Mouse (Mus musculus): ENCODE measurements around the gene Actn4. TPM values are rescaled to one million over a fixed set of nuclear protein-coding genes. Genes with fewer than 3 reads are reported as not detected.
"Not testable (repeated sequence)": the region's sequence is repeated elsewhere in the genome, so short reads cannot be mapped to it uniquely, and the experiment has no call there.

Gene Actn4
- polyA plus RNA-seq, 1 experiment, result 156 TPM

GRCm38 (mm10) chr7:28971029-28971428, 8.9 kb upstream of the Actn4 start:
- H3K36me3 ChIP-seq (ENCODE audit: control insufficient read depth, insufficient read depth, low read length), result peaks cover 12% of the 10 kb centered on the region
- no peak for DNase-seq (ENCODE audit: low read depth in 1 of 2, low spot score in 2 of 2)
- H3K4me1 ChIP-seq (ENCODE audit: control insufficient read depth, insufficient read depth, insufficient read length), result no peaks in the 10 kb centered on the region
- no peaks in the 10 kb centered on the region for H3K27me3 ChIP-seq (ENCODE audit: control insufficient read depth, insufficient read depth, low read length)
- H3K4me3 ChIP-seq (ENCODE audit: extremely low read depth, insufficient read depth, insufficient read length), result no peak overlapping the region
- TF ChIP-seq CTCF (IDR thresholded peaks at IDR 0.05; ENCODE audit: extremely low read depth, insufficient read depth, insufficient read length, insufficient replicate concordance) (no peak), POLR2A (IDR thresholded peaks at IDR 0.05; ENCODE audit: low read depth, low read length) (no peak)
- H3K27ac ChIP-seq (ENCODE audit: insufficient read depth, low read length), result no peak overlapping the region
- whole genome bisulfite sequencing, result 75% methylated on average over 7 of the region's 7 CpGs

- no peaks in the 10 kb centered on the region for H3K27me3 ChIP-seq (ENCODE audit: control insufficient read depth, insufficient read depth, low read length)
- H3K27ac ChIP-seq (ENCODE audit: insufficient read depth, low read length), result no peak overlapping the region
- H3K4me1 ChIP-seq (ENCODE audit: control insufficient read depth, insufficient read depth, insufficient read length), result no peaks in the 10 kb centered on the region
- TF ChIP-seq POLR2A (IDR thresholded peaks at IDR 0.05; ENCODE audit: low read depth, low read length) (no peak), CTCF (IDR thresholded peaks at IDR 0.05; ENCODE audit: extremely low read depth, insufficient read depth, insufficient read length, insufficient replicate concordance) (no peak)
- no peak overlapping the region for H3K4me3 ChIP-seq (ENCODE audit: extremely low read depth, insufficient read depth, insufficient read length)
- peaks cover 12% of the 10 kb centered on the region for H3K36me3 ChIP-seq (ENCODE audit: control insufficient read depth, insufficient read depth, low read length)
- no peak for DNase-seq (ENCODE audit: low read depth in 1 of 2, low spot score in 2 of 2)
- WGBS, result 85% methylated on average over 12 of the region's 12 CpGs
Measured at GRCm38 (mm10) chr7:28969672-28970394, 7.7 kb upstream of the Actn4 start.

DNA sequence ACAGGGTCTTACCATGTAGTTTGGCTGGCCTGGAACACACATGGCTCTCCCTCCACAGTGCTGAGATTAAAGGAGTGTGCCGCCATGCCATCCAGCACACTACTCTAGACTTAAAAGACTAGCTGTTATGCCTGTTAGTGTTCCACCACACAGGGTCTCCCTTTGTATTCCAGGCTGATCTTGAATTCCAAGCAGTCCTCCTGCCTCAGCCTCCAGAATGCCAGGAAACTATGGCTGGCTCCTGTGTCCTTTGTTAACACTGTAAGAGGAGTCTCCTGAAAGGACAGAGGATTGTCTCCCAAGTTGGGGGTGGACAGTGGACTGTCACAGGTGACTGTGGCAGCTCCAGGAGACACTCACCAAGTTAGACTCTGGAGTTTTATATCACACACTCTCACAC, 7.1 kb upstream of the Actn4 start:
- WGBS, result 100% methylated on average over 1 of the region's 1 CpGs
- no peak for TF ChIP-seq POLR2A (IDR thresholded peaks at IDR 0.05; ENCODE audit: low read depth, low read length)
- TF ChIP-seq CTCF (IDR thresholded peaks at IDR 0.05; ENCODE audit: extremely low read depth, insufficient read depth, insufficient read length, insufficient replicate concordance), result no peak

DNA sequence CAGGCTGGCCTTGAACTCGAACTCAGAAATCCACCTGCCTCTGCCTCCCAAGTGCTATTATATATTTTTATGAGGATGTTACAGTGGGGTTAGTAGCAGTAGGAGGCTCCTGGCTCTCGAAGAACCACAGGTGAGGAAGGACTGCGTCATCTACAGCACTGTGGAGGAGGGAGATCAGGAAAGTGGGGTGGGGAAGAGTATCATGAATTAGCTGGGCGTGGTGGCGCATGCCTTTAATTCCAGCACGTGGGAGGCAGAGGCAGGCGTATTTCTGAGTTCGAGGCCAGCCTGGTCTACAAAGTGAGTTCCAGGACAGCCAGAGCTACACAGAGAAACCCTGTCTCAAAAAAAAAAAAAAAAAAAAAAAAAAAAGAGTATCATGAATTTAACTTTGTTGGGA, 6.0 kb upstream of the Actn4 start:
- H3K4me3 ChIP-seq (ENCODE audit: extremely low read depth, insufficient read depth, insufficient read length); H3K27ac ChIP-seq (ENCODE audit: insufficient read depth, low read length); H3K27me3 ChIP-seq (ENCODE audit: control insufficient read depth, insufficient read depth, low read length); H3K4me1 ChIP-seq (ENCODE audit: control insufficient read depth, insufficient read depth, insufficient read length); DNase-seq (ENCODE audit: low read depth in 1 of 2, low spot score in 2 of 2); H3K36me3 ChIP-seq (ENCODE audit: control insufficient read depth, insufficient read depth, low read length): not testable (repeated sequence)
- 90% methylated on average over 8 of the region's 8 CpGs for WGBS

More for the DNA sequence above, 7.1 kb upstream of the Actn4 start:
- DNase-seq (ENCODE audit: low read depth in 1 of 2, low spot score in 2 of 2), result no peak
- H3K36me3 ChIP-seq (ENCODE audit: control insufficient read depth, insufficient read depth, low read length), result peaks cover 10% of the 10 kb centered on the region
- H3K4me1 ChIP-seq (ENCODE audit: control insufficient read depth, insufficient read depth, insufficient read length), result no peaks in the 10 kb centered on the region
- no peaks in the 10 kb centered on the region for H3K27me3 ChIP-seq (ENCODE audit: control insufficient read depth, insufficient read depth, low read length)
- H3K27ac ChIP-seq (ENCODE audit: insufficient read depth, low read length), result no peak overlapping the region
- no peak overlapping the region for H3K4me3 ChIP-seq (ENCODE audit: extremely low read depth, insufficient read depth, insufficient read length)

DNA sequence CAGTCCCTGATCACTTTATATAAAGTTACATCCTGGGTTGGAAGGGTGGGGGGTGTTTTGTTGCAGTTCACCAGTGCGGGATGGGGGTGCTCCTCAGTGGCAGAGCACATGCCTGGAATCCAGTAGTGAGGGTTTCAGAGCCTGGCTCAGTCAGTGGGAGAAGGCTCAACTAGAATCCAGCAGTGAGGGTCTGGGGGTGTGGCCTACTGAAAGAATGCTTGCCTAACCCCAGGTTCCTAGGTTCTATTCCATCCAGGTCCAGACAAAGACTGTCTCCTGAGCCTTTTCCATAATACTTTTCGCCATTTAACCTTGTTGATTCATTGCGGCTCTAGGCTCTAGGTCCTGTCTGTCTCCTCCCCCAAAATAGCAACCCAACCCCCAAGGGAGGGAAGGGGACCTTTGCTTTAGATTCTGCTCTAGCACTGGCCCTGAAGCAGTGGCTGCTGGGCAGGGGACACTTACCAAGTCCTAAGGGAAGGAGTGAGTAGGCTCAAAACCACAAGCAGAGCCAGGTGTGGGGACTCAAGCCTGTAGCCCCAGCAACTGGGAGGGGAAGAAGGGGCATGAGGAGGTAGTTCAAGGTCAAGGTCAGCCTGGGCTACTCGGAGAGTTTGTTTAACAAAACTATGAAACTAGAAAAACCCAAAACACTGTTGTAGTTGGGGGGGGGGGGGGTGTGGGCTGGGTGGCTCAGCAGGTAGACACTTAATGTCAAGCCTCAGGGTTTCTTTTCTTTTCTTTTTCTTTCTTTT, 4.8 kb upstream of the Actn4 start:
- no peak overlapping the region for H3K4me3 ChIP-seq (ENCODE audit: extremely low read depth, insufficient read depth, insufficient read length)
- no peaks in the 10 kb centered on the region for H3K4me1 ChIP-seq (ENCODE audit: control insufficient read depth, insufficient read depth, insufficient read length)
- H3K27ac ChIP-seq (ENCODE audit: insufficient read depth, low read length), result no peak overlapping the region
- H3K27me3 ChIP-seq (ENCODE audit: control insufficient read depth, insufficient read depth, low read length), result no peaks in the 10 kb centered on the region
- 87% methylated on average over 4 of the region's 4 CpGs for WGBS
- H3K36me3 ChIP-seq (ENCODE audit: control insufficient read depth, insufficient read depth, low read length), result peaks cover 5% of the 10 kb centered on the region; the same call in 1 of the 2 replicates
- TF ChIP-seq CTCF (IDR thresholded peaks at IDR 0.05; ENCODE audit: extremely low read depth, insufficient read depth, insufficient read length, insufficient replicate concordance), result no peak
- TF ChIP-seq POLR2A (IDR thresholded peaks at IDR 0.05; ENCODE audit: low read depth, low read length), result no peak
- DNase-seq (ENCODE audit: low read depth in 1 of 2, low spot score in 2 of 2), result no peak

DNA sequence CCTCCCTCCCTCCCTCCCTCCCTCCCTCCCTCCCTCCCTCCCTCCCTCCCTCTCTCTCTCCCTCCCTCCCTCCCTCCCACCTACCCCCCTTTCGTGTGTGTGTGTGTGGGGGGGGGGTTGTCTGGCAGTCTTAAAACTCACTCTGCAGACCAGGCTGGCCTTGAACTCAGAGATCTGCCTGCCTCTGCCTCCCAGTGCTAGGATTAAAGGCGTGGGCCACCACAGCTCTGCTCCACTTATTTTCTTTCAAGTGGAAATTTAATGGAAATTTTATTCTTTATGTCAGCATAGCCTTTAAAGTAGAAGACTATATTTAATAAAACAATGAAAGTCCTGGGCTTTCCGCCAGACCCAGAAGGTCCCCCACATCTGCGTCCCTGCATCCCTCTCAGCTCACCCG, 4.0 kb upstream of the Actn4 start:
- TF ChIP-seq CTCF (IDR thresholded peaks at IDR 0.05; ENCODE audit: extremely low read depth, insufficient read depth, insufficient read length, insufficient replicate concordance) (no peak), POLR2A (IDR thresholded peaks at IDR 0.05; ENCODE audit: low read depth, low read length) (no peak)
- 0 out of 2 replicates have a peak, but pooled peaks cover 3% of the 10 kb centered on the region for H3K36me3 ChIP-seq (ENCODE audit: control insufficient read depth, insufficient read depth, low read length)
- no peak overlapping the region for H3K4me3 ChIP-seq (ENCODE audit: extremely low read depth, insufficient read depth, insufficient read length)
- 93% methylated on average over 4 of the region's 5 CpGs for WGBS
- H3K27ac ChIP-seq (ENCODE audit: insufficient read depth, low read length), result no peak overlapping the region
- no peak for DNase-seq (ENCODE audit: low read depth in 1 of 2, low spot score in 2 of 2)
- peaks cover 3% of the 10 kb centered on the region; the same call in 1 of the 2 replicates for H3K4me1 ChIP-seq (ENCODE audit: control insufficient read depth, insufficient read depth, insufficient read length)
- H3K27me3 ChIP-seq (ENCODE audit: control insufficient read depth, insufficient read depth, low read length), result no peaks in the 10 kb centered on the region

GRCm38 (mm10) chr7:28965346-28965840, 3.3 kb upstream of the Actn4 start:
- 88% methylated on average over 5 of the region's 5 CpGs for WGBS

More at GRCm38 (mm10) chr7:28965346-28965840, 3.3 kb upstream of the Actn4 start:
- Histone ChIP-seq H3K36me3 (ENCODE audit: control insufficient read depth, insufficient read depth, low read length) (no peaks in the 10 kb centered on the region), H3K4me3 (ENCODE audit: extremely low read depth, insufficient read depth, insufficient read length) (no peak overlapping the region), H3K27me3 (ENCODE audit: control insufficient read depth, insufficient read depth, low read length) (no peaks in the 10 kb centered on the region), H3K27ac (ENCODE audit: insufficient read depth, low read length) (no peak overlapping the region), H3K4me1 (ENCODE audit: control insufficient read depth, insufficient read depth, insufficient read length) (peaks cover 6% of the 10 kb centered on the region; the same call in 1 of the 2 replicates)
- no peak for TF ChIP-seq CTCF (IDR thresholded peaks at IDR 0.05; ENCODE audit: extremely low read depth, insufficient read depth, insufficient read length, insufficient replicate concordance)
- TF ChIP-seq POLR2A (IDR thresholded peaks at IDR 0.05; ENCODE audit: low read depth, low read length), result no peak
- no peak for DNase-seq (ENCODE audit: low read depth in 1 of 2, low spot score in 2 of 2)
